Mouse (Mus musculus) cerebellum, adult 8-10 months (tissue): Measurements from ENCODE around the gene A830005F24Rik.
"Not testable (repeated sequence)": the region's sequence is repeated elsewhere in the genome, so short reads cannot be mapped to it uniquely, and the experiment has no call there.

Experiments used
- DNase-seq: peaks from one replicate; pipeline ENCODE4 v3.0.0; 2022

The A830005F24Rik gene

DNA sequence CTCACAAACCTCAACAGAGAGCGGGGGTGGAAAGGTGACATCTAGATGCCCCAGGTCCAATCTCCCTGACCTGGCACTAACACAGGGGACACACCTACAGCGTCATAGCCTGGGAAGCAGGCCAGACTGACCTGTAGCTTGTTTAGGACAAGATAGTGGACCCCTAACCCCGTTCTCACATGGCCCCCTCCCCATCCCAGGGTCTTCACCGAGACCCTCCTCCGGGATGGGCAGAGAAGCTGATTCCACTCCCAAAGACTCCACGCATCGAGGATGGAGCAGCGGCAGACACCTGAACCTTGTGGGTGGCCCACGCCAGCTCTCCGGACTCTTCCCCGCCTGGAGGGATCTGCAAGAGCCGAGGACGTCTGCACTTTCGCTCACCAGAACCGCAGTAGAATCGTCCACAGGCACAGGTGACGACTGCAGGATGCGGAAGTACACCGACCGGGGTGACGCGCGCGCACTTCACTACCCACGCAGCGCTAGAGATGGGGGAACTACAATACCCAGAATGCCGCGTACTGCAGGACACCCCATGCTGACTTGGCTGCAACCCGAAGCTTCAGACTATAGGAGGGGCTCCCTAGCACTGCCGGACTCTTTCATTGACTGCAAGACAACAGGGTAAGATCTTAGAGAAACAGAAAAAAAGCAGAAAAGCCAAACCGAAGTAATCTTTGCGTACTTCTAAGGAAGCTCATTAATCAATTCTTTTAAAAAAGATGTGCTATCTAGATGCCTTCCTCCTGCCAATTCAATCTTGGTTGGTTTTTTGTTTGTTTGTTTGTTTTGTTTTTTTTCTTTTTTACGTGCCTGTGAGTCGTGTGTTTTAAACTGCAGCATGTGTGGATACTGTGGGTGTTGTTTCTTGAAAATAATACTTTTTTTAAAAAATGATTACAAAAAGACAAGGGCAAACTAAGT, at the start of gene A830005F24Rik, which contains the start of gene Zfp169:
TSS of gene A830005F24Rik (plus strand) at position 568 of the 927 bp plus-strand sequence.
TSS of gene Zfp169 (minus strand) at position 449 of the 927 bp plus-strand sequence.
- peak; percentile 87 for DNase-seq

DNA sequence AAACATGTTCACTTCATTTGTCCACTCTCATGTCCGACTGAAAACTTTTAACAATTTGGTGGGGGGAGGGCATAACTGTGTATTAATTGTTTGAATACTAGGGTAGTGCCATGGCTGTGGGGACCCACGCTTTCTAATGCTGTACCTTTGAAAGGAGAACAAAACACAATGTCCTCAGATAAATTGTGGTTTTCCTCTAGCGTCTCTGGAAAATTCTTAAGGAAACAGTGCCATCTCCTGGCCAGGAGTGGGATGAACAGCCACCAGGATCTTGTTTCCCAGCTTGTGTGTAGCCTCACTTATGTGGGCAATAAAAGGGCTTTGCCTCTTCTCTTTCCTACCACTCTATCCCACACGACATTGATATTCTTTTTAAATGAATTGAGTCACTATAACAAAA, 49.2 kb upstream of the A830005F24Rik start:
- DNase-seq, result peak; percentile 66

DNA sequence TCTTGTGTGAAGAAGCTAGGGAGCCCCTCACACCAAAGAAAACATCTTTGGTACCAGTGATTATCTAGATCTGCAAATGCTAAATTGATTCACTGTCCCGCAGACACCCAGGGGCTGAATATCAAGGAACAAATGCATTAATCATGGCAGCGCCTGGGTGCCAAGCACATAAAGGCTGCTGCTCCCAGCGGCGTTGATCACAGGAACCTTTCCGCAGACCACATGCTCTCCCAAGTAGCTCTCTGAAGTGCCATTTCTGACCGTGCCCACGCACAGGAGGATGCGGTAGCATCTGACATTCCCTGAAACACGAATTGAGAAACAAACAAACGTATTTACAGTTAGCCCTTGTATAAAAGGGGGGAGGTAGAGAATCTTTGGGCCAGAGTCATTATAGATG, 47.2 kb upstream of the A830005F24Rik start:
- no peak for DNase-seq

DNA sequence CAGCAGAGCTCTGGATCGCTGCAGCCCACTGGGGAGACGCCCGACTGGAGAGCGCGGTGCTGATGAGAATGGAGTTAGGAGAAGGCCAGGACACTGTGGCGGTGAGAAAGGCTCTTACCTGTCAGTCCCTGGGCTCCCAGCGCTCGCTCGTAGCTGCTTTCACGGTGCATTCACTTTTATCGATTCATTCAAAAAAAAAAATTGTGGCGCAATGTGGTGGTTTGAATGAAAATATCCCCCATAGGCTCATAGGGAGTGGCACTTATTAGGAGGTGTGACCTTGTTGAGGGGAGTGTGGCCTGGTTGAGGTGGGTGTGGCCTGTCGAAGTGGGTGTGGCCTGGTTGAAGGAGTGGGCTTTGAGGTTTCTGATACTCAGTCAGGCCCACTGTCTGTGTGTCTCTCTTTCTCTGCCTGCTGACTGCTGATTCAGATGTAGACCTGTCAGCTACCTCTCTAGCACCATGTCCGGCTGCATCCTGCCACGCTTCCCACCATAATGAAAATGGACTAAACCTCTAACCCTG, 44.7 kb upstream of the A830005F24Rik start:
- no peak for DNase-seq

DNA sequence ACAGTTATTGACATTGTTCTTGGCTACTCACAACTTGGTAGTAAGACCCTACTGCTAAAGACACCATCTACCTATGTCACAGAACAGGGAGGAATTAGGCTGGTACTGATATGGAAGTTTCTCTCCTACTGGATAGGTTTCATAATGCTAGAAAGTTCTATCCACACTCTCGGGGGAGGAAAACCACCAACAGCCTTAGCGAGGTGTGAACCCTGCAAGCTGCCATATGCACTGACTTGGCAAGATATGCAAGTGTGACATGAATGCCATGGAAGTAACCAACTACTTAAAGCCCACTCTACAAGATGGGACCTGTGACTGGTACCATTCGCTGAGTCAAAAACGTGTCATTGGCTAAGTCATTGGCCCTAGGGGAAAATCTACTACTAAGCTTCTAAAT, 29.8 kb upstream of the A830005F24Rik start:
- no peak for DNase-seq

DNA sequence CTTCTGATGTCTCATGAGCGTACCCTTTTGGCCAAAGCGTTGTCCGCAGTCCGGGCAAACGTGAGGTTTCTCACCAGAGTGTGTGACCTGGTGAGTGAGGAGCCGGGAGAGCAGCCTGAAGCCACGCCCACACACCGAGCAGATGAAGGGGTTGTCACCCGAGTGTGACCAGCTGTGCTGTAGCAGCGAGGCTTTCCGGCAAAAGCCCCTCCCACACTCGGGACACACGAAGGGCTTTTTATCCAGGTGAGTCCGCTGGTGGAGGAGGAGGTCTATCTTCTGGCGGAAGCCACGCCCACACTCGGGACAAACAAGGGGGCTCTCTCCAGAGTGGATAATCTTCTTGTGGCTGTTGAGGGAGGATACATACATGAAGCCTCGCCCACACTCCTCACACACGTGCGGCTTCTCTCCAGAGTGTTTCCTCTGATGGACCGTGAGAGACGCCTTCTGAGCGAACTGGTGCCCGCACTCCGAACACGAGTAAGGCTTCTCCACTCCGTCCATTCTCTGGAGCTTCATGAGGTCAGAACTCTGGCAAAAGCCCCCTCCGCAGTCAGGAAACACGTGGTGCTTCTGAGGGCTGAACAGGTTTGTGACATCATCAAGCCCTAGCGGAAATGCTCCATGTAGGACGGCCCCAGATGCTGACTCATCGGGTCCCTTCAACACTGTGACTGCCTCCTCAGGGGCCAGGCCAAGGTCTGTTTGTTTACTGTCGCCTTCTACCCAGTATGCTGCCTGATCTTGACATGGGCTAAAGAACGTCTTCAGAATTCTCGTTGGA, 22.8 kb upstream of the A830005F24Rik start:
- no peak for DNase-seq

DNA sequence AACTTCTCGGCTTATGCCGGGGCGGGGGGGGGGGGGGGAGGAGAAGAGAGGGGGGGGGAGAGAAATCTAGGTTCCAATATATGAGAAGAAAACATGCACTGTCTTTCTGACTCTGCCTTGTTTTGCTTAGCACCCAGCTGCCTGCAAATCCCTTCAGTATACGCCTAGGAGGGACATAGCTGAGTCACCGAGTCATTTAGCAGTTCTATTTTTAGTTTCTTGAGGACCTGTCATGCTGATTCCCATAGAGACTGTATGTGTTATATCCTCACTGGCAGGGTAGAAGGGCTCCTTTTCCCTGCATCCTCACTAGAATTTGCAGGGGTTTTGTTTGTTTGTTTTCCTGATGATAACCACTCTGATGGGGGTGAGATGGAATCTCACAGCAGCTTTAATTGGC, 20.2 kb upstream of the A830005F24Rik start:
- no peak for DNase-seq

DNA sequence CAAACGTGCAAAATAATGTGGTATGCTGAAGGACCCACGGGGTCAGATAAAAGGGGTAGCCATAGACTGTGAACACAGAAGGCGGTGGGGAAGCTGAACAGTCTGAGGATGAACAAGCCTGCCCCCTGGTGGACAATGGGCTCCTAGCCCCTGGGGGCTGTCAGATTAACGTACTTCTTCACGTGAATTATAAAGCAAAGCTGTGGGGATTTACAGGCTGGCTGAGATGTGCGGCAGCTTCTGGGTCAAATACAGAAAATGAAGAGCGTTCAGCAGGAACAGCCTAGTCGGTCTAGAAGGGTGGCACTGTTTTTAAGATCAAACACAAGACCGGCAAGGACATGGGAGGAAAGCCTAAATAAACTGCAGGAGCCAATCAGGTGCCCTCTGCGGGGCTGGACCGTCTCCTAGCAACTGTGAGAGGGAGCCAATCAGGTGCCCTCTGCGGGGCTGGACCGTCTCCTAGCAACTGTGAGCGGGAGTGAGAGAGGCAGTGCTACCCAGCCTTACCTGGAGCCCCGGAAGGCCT, 15.6 kb upstream of the A830005F24Rik start:
- peak; percentile 48 for DNase-seq

DNA sequence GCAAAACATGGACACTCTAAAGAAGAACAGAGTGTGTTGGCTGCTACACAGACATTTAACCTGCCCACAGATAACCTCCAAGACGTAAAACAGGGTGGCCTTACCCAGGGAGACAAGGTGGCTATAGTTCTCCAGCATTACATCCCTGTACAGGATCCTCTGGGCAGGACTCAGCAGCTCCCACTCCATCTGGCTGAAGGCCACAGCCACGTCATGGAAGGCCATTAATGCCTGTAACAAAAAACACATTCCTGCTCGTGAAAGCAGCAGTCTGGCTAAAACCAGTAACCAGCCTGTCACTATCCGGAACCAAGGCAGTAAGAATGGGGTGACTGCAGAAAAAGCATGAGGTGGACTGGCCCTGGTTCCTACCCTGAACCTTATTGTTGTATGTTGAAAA, 14.7 kb upstream of the A830005F24Rik start:
- no peak for DNase-seq

DNA sequence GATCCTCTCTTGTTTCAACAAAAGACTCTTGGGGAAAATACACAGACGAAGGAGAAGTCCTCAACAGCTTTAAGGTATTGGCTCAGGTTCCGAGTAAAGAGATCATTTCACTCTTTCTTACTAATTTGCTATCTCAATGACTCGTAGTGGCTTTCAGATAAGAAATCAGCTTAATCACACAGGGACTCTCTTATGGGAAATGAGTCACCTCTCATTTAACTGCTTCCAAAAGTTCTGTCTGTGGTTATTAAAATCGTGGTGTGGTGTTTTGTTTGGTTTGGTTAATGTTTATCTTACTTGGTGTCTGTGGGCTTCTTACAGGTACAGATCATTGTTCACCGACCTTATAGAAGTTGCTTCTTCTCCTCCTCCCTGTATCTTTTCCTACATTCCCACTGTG, 10.9 kb upstream of the A830005F24Rik start:
- DNase-seq, result no peak

DNA sequence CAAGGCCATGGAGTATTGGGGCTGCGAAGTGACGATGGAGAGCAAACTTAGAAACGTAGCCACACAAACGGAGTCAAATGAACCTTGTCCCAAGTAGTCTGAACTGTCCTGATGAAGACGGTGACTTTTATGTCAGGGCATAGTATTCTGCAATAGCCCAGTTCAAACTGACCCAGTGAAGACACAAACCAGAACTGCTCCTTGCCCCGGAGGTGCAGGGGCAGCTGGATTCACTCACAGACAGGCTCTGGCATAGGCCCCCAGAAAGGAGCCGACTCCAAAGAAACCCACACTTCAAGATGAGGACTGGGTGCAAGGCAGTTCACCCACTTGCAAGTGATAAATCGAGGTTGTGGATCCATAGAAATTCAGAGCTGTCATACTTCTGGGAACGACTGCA, 4.7 kb upstream of the A830005F24Rik start:
- no peak for DNase-seq

DNA sequence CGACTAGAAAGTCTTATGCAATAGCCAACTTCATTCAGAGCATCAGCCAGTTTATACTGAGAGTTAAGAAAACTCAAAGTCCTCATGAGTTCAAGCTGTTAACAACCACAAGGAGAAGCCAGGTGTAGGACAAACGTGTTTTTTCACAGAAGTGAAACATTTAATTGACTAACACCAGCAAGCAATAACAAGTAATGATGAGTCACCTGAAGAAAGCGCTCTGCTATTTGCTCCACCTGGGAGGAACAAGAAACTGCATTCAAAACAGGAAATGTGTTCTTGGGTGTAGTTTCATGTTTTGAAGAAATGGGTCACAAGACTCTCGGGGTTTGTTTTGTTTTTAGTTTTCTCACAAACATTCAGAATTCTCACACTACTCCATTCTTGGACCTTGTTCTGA, 2.5 kb downstream of the A830005F24Rik start:
- DNase-seq, result no peak

DNA sequence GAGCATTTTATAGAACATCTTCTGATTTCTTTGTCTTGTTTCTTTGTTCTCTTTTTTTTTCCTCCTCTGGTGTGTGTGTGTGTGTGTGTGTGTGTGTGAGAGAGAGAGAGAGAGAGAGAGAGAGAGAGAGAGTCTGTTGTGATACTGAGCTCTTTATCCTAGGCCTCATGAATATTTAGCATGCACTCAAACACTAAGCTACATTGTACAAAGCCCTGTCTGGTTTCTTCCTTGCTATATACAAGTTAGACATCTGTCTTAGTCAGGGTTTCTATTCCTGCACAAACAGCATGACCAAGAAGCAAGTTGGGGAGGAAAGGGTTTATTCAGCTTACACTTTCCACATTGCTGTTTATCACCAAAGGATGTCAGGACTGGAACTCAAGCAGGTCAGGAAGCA, 5.8 kb downstream of the A830005F24Rik start:
- not testable (repeated sequence) for DNase-seq

DNA sequence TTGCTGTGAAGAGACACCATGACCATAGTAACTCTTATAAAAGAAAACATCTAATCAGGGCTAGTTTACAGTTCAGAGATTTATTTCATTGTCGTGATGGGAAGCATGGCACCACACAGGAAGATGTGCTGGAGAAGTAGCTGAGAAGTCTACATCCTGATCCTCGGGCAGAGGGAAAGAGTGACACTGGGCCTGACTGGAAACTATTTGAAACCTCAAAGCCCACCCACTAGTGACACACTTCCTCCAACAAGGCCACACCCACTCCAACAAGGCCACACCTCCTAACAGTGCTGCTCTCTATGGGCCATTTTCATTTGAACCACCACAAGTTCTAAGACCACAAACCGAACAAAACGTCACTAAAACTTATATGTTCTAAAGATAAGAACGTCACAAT, 12.4 kb downstream of the A830005F24Rik start:
- no peak for DNase-seq

DNA sequence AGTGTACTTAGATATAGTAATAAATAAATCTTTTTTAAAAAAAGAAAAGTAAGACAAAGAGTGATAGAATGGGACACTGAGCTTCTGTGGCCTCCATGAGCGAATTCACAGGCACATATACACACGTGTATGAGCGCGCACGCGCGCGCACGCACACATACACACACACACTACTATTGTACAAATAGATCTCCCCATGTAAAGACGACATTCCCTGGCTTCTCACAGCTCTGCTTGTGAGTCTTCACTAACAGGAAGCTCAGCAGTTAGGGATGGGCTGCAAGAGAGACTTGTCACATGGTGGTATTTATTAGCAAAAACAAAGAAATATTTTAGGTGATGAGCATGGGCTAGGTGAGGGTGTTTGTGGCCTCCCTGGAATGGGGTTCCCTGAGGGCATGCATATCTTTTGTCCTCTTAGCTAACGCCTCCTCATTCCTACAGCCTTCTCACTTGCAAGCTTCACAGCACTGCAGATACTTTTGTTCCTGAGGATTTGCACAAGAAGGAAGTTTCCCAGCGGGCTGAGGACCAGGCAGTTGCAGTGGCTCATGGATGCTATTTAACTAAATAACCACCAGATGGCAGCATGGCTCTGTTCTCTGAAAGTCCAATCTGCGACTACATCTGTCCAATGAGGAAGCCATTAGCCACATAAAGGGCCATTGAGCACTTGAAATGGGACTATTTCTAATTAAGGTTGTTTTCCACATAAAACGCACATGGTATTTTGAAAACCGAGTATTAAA, 14.9 kb downstream of the A830005F24Rik start:
- DNase-seq, result peak; percentile 61

DNA sequence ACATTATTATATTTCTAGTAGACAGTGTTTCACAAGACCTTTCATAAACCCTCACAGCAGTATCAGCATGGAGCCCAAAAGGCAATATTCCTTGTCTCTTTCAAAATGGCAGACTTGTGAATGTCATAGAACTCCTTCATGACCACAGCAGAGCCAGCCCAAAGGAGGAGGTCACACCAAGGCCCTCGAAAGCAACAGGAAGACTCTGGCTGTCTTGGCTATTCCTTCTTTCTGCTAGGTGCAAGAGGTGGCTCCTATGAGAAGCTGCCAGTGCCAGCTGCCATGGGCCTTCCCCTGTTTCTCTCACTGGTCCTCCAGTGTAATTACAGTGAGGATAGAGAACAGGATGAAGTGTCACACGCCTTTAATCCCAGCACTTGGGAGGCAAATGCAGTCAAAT, 15.7 kb downstream of the A830005F24Rik start:
- no peak for DNase-seq

DNA sequence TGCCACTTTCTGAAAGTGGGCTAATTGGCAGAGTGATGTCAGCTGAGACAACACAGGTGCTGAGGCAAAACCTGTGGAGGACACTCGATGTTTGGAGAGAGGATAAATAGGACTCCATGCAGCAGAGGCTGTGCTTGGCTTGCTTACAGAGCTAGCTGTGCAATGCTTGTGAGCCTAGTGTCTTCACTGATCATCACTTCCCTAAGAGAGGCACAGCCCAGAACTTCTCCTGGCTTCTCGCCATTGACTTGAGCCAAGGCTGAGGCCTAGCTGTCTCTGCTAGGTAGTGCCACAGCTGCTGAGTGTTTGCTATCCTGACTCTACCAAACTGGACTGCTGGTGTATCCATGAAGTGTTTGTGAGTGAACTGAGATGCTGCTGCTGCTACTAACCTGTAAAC, 17.3 kb downstream of the A830005F24Rik start:
- DNase-seq, result no peak

DNA sequence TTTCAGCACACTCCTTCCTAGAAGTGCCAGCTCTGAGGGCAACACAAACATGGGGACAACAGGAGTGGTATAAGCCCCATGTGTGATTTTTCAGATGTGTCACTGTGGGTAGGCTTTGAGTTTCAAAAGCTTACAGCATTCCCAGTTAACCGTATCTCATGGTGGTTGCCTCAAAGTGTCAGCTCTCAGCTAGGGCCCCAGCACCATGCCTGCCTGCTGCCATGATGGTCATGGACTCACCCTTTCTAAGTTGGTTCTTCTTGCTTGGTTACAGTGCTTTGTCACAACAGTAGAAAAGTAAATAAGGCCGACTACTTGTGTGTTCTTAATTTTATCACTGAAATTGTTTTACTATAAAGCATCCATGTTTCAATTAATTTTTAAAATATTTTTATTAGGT, 18.1 kb downstream of the A830005F24Rik start:
- no peak for DNase-seq

DNA sequence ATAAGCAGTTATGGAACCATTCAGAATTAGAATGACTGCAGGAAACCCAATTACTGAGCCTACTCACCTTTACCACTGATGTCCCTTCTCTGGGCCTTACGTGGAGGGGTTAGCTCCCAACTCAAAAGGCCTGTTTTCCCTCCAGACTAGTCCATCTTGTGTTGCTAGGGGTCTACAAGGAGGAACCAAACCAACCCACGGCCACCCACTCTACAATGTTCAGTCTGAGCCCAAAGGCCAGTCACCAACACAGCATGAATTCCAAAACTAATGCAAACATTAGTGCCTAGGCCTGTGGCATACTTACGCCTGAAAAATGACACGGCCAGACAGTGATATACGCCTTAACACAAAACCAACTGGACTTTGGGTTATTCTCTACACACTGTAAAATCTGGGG, 20.1 kb downstream of the A830005F24Rik start:
- DNase-seq, result no peak

DNA sequence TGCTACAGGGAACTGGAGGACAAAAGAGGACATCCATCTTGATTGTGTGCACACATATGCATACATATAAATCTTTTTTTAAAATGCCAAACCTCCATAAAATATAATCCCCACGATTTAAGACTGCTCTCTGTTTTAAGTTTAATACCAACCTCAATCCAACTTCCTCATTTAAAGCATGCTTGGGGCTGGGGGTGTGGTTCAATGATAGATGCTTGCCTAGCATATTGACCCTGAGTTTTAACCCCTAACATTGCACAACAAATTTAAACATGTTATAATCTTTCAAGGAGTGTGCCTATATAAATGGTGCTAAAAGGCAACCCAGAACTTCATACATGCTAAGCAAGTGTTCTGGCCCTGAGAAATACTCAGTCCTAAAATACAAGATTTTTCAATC, 27.1 kb downstream of the A830005F24Rik start:
- no peak for DNase-seq

DNA sequence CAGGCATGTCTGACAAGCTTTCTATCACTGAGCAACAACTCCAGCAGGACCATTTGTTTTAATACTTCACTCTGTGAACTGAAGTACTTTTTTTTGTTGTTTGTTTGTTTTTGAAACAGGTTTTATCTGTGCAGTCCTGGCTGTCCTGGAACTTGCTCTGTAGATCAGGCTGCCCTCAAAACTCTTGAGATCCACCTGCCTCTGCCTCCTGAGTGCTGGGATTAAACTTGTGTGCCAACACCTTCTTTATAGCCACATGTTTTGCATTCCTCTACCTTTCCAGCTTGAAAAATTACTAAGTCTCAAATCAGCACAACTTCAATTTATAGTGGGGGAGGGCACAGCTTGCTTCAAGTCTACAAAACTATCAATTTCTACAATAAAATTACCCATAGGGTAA, 31.0 kb downstream of the A830005F24Rik start:
- DNase-seq, result no peak

DNA sequence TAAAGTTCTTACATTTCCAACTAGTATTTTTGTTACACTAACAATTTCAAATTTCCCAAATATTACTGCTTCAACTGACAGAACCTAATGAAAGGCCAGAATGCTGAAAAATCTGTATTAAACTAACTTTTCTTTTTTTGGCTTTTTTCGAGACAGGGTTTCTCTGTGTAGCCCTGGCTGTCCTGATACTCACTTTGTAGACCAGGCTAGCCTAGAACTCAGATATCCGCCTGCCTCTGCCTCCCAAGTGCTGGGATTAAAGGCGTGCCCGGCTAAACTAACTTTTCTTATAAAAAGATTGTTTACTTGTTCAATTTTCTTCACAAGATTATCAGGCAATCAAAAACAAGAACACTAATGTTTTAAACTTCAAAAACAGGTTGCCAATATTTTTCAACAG, 31.5 kb downstream of the A830005F24Rik start:
- no peak for DNase-seq
